Mouse (Mus musculus): ENCODE data around the gene Arfgap1.

DNA sequence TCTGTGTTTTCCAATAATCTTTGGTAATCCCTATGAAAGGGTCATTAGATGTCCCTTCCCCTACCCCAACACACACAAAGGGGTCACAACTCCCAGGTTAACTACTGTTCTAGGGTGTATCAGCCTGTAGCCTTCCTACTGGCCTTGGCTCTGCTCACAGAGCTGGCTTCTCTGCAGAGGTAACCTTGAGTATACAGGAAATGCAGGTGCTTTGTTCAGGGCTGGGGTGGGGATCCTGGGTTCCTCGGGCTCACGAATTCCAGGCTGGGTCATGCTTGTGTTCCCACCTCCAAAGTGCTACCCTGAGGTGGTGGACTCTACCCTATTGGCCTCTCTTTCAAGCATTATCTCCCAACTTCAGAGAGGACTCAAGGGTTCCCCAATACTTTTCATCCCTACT, 18.6 kb downstream of the Arfgap1 start:
- no peak for TF ChIP-seq MAX (IDR thresholded peaks at IDR 0.05; ENCODE audit: low read depth)
- peak; percentile 54 for TF ChIP-seq POLR2AphosphoS2 (IDR thresholded peaks at IDR 0.05; ENCODE audit: insufficient read length, low read depth)
- no peak for TF ChIP-seq TCF12 (IDR thresholded peaks at IDR 0.05; ENCODE audit: insufficient read depth, poor library complexity, severe bottlenecking)
- no peak for TF ChIP-seq USF1 (IDR thresholded peaks at IDR 0.05; ENCODE audit: low read depth)
- no peak for TF ChIP-seq POLR2A (IDR thresholded peaks at IDR 0.05; ENCODE audit: insufficient read length, low read depth)
- no peak for TF ChIP-seq E2F4 (IDR thresholded peaks at IDR 0.05; ENCODE audit: insufficient read depth)
- TF ChIP-seq CEBPB (IDR thresholded peaks at IDR 0.05; ENCODE audit: insufficient read depth, poor library complexity, severe bottlenecking): no peak

All from myocyte (in vitro differentiated cells).